Comparison of ENCODE assay signal across 16 mouse cellular contexts in the genomic region with DNA sequence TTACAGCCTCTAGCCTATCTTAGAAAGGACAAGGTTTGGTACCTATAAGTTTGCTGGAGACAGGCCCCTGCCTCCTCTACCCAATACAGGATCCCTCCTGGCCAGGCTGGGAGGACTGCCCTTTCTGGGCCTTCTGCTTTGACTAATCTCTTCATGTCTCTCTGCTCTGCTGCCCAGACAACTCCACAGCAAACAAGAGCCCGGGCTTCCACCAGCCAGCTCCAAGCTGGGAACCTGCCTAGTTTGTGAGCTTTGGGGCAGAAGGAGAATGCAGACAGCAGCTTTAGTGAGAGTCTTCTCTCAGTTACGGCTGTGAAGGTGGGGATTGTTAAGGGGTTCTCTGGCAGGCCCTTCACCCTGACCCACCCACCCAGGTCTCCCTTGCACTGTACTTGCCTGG.
A peak's percentile ranks its signal among the peaks of the same experiment; 100 is the strongest.
DNase-seq lines count a peak whose midpoint lies in the region; ATAC-seq lines count a peak whose summit lies in the region.
"Had no signal": no experiment of that assay in that cellular context is flagged by ENCODE, and none has a peak within 500 bp of the region (broad histone marks: within the 10 kb centered on the region; RNA-seq: fewer than 3 reads in every experiment).

No protein-coding gene starts in this region.

- no peak overlapping the region for H3K4me2 ChIP-seq in midbrain, embryonic 15.5 days
- H3K4me2 ChIP-seq in embryonic facial prominence, embryonic 15.5 days (replicated peaks): no peak overlapping the region
- H3K4me2 ChIP-seq in midbrain, embryonic 14.5 days (ENCODE audit: low read length): no peak overlapping the region
- H3K4me2 ChIP-seq: limb, embryonic 13.5 days; neural tube, embryonic 12.5 days had no signal

- WGBS in midbrain, embryonic 10.5 days: 37% methylated on average over 2 of the region's 2 CpGs
- WGBS in midbrain, embryonic 15.5 days: 39% methylated on average over 2 of the region's 2 CpGs
- WGBS in embryonic facial prominence, embryonic 15.5 days: 62% methylated on average over 2 of the region's 2 CpGs
- 25% methylated on average over 2 of the region's 2 CpGs for WGBS in midbrain, embryonic 14.5 days

- no peaks in the 10 kb centered on the region for H3K36me3 ChIP-seq in midbrain, embryonic 10.5 days
- no peaks in the 10 kb centered on the region for H3K36me3 ChIP-seq in midbrain, embryonic 15.5 days (replicated peaks)
- H3K36me3 ChIP-seq in embryonic facial prominence, embryonic 15.5 days: no peaks in the 10 kb centered on the region
- no peaks in the 10 kb centered on the region for H3K36me3 ChIP-seq in midbrain, embryonic 14.5 days (ENCODE audit: control insufficient read depth, insufficient read depth, low read length)
- H3K36me3 ChIP-seq: limb, embryonic 13.5 days; neural tube, embryonic 12.5 days had no signal

- no peak overlapping the region for H3K4me3 ChIP-seq in midbrain, embryonic 10.5 days
- no peak overlapping the region for H3K4me3 ChIP-seq in midbrain, embryonic 15.5 days
- no peak overlapping the region for H3K4me3 ChIP-seq in embryonic facial prominence, embryonic 15.5 days (replicated peaks)
- H3K4me3 ChIP-seq in midbrain, embryonic 14.5 days (replicated peaks; ENCODE audit: low read depth, low read length): no peak overlapping the region
- H3K4me3 ChIP-seq: limb, embryonic 13.5 days; neural tube, embryonic 12.5 days had no signal

- H3K9me3 ChIP-seq in midbrain, embryonic 10.5 days (replicated peaks): no peaks in the 10 kb centered on the region
- H3K9me3 ChIP-seq in midbrain, embryonic 15.5 days: no peaks in the 10 kb centered on the region
- no peaks in the 10 kb centered on the region for H3K9me3 ChIP-seq in embryonic facial prominence, embryonic 15.5 days (replicated peaks)
- H3K9me3 ChIP-seq in midbrain, embryonic 14.5 days (ENCODE audit: control insufficient read depth, low read length): no peaks in the 10 kb centered on the region
- H3K9me3 ChIP-seq: limb, embryonic 13.5 days; neural tube, embryonic 12.5 days had no signal

- ATAC-seq in midbrain, embryonic 15.5 days (replicated peaks): no peak
- ATAC-seq in embryonic facial prominence, embryonic 15.5 days (ENCODE audit: insufficient number of reproducible peaks, low FRiP score, low TSS enrichment, low read depth): no peak
- no peak for ATAC-seq in midbrain, embryonic 14.5 days (ENCODE audit: low FRiP score, low TSS enrichment)

- peak overlapping the region; percentile 78 for H3K27ac ChIP-seq in midbrain, embryonic 10.5 days (replicated peaks)
- H3K27ac ChIP-seq in midbrain, embryonic 15.5 days: no peak overlapping the region
- H3K27ac ChIP-seq in embryonic facial prominence, embryonic 15.5 days (replicated peaks): peak overlapping the region; percentile 68
- no peak overlapping the region for H3K27ac ChIP-seq in midbrain, embryonic 14.5 days (replicated peaks; ENCODE audit: low read depth, low read length)
- H3K27ac ChIP-seq: limb, embryonic 13.5 days; neural tube, embryonic 12.5 days had no signal

- H3K9ac ChIP-seq in midbrain, embryonic 15.5 days: no peak overlapping the region
- H3K9ac ChIP-seq in embryonic facial prominence, embryonic 15.5 days: no peak overlapping the region
- H3K9ac ChIP-seq in midbrain, embryonic 14.5 days (replicated peaks; ENCODE audit: low read length): no peak overlapping the region
- H3K9ac ChIP-seq: limb, embryonic 13.5 days; neural tube, embryonic 12.5 days had no signal

- peaks cover 86% of the 10 kb centered on the region for H3K4me1 ChIP-seq in midbrain, embryonic 10.5 days
- peaks cover 56% of the 10 kb centered on the region for H3K4me1 ChIP-seq in midbrain, embryonic 15.5 days
- peaks cover 84% of the 10 kb centered on the region for H3K4me1 ChIP-seq in embryonic facial prominence, embryonic 15.5 days
- peaks cover 65% of the 10 kb centered on the region for H3K4me1 ChIP-seq in midbrain, embryonic 14.5 days (ENCODE audit: control insufficient read depth, insufficient read depth, low read length)

- H3K27me3 ChIP-seq in midbrain, embryonic 10.5 days (ENCODE audit: low read depth, poor library complexity, severe bottlenecking): no peaks in the 10 kb centered on the region
- no peaks in the 10 kb centered on the region for H3K27me3 ChIP-seq in midbrain, embryonic 15.5 days (replicated peaks)
- no peaks in the 10 kb centered on the region for H3K27me3 ChIP-seq in embryonic facial prominence, embryonic 15.5 days
- no peaks in the 10 kb centered on the region for H3K27me3 ChIP-seq in midbrain, embryonic 14.5 days (ENCODE audit: control insufficient read depth, insufficient read depth, low read length)
- H3K27me3 ChIP-seq: limb, embryonic 13.5 days; neural tube, embryonic 12.5 days had no signal

- DNase-seq in gastrocnemius, postnatal 10 days: peak; percentile 27
- no peak for DNase-seq in gastrocnemius, postnatal 25 days
- DNase-seq in midbrain, embryonic 10.5 days (ENCODE audit: low spot score): no peak
- DNase-seq in midbrain, embryonic 14.5 days: peak; percentile 40
- DNase-seq in embryo, embryonic 10 days (ENCODE audit: low spot score): no peak
- no peak for DNase-seq in lung, postnatal 10 days
- DNase-seq: adrenal gland, postnatal 14 days; embryo, embryonic 11 days; kidney, adult 2 months; lung, postnatal 36 days; retina, postnatal 1 day; thymus, postnatal 14 days had no signal

Comparison
In these comparisons a context has a peak if more than half of its experiments do, and no peak if none do; other contexts are left out.
1. DNase-seq: peak in gastrocnemius, postnatal 10 days (single experiment) and midbrain, embryonic 14.5 days (single experiment); none in gastrocnemius, postnatal 25 days (single experiment), midbrain, embryonic 10.5 days (single experiment), embryo, embryonic 10 days (single experiment) and lung, postnatal 10 days (single experiment).
2. H3K27ac ChIP-seq: peak in midbrain, embryonic 10.5 days (single experiment) and embryonic facial prominence, embryonic 15.5 days (single experiment); none in midbrain, embryonic 15.5 days (single experiment) and midbrain, embryonic 14.5 days (single experiment).